Comparison of ENCODE assay signal across 25 mouse cellular contexts in the genomic region with DNA sequence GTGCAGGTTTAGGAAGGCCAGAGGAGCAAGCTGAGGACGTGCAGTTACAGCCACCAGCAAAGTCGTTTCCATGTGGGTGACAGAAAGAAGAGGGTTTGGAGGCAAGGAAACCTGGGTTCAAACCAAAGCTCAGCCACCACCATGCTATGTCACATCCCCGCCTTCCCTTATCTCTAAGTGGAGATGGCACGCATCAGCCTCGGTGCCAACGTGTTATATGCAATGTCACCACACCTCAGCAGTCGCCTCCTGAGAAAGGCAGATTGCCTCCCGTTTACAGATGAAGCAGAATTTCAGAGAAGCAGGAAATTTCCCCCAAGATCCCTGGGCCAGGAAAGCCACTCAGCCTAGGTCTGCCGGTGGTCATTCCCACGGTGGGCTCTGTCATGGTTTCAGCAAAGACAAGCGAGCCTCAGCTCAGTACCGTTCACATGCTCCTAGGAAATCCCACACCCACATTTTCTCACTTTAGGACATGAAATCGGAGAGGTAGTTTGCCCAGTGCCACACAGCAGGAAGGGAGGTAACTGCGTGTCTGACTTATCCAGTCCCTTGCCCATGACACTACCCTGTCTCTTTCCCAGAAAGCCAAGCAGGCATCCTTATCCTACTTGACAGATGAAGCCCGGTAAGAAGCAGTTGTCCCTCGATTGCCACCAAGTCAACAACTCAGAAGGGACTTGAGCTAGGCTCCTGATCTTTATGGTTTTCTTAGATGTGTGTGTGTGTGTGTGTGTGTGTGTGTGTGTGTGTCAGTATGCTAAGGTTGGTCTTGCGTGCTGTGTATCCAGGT. TPM values are rescaled to one million over a fixed set of nuclear protein-coding genes. Genes with fewer than 3 reads are reported as not detected.
DNase-seq lines count a peak whose midpoint lies in the region; ATAC-seq and TF ChIP-seq lines count a peak whose summit lies in the region.
"Had no signal": no experiment of that assay in that cellular context is flagged by ENCODE, and none has a peak within 500 bp of the region (broad histone marks: within the 10 kb centered on the region; RNA-seq: fewer than 3 reads in every experiment).

No protein-coding gene starts in this region.

- WGBS in heart, embryonic 10.5 days = 50% methylated on average over 17 of the region's 17 CpGs
- WGBS in liver, embryonic 13.5 days (ENCODE audit: insufficient replicate concordance) = 29% methylated on average over 17 of the region's 17 CpGs
- 77% methylated on average over 17 of the region's 17 CpGs for WGBS in spleen, adult 2 months

- intact Hi-C loops in heart, postnatal 25 days (cut with DNase I) = no loop called here

- no peaks in the 10 kb centered on the region for H3K9me3 ChIP-seq in heart, embryonic 10.5 days
- H3K9me3 ChIP-seq in liver, embryonic 13.5 days (replicated peaks) = no peaks in the 10 kb centered on the region
- H3K9me3 ChIP-seq: embryonic facial prominence, embryonic 13.5 days; G1E; limb, embryonic 10.5 days; neural tube, embryonic 12.5 days had no signal

- peak; percentile 65 for ATAC-seq in common myeloid progenitor, adult 5-6 weeks (replicated peaks; ENCODE audit: low read depth, poor library complexity, severe bottlenecking)
- peak; percentile 89 for ATAC-seq in liver, embryonic 13.5 days (ENCODE audit: low read depth)
- ATAC-seq: CD4-positive, CD25-positive, alpha-beta regulatory T cell, adult 4 months; hindbrain, embryonic 16.5 days had no signal

- peak overlapping the region; percentile 42; the same call in 1 of the 2 replicates for H3K27ac ChIP-seq in heart, embryonic 10.5 days
- H3K27ac ChIP-seq in liver, embryonic 13.5 days = peak overlapping the region; percentile 97
- peak overlapping the region; percentile 38; the same call in 1 of the 2 replicates for H3K27ac ChIP-seq in spleen, adult 2 months (ENCODE audit: insufficient read depth, low read length)
- H3K27ac ChIP-seq: embryonic facial prominence, embryonic 13.5 days; left cerebral cortex, adult 2 months; limb, embryonic 10.5 days; macrophage; neural tube, embryonic 12.5 days had no signal

- no peak for TF ChIP-seq POLR2A in spleen, adult 2 months (IDR thresholded peaks at IDR 0.05; ENCODE audit: low read depth, low read length)

- no peak for TF ChIP-seq CTCF in spleen, adult 2 months (IDR thresholded peaks at IDR 0.05; ENCODE audit: extremely low read depth, insufficient read depth, insufficient read length, insufficient replicate concordance)

- H3K4me2 ChIP-seq in liver, embryonic 13.5 days = peak overlapping the region; percentile 62
- H3K4me2 ChIP-seq: embryonic facial prominence, embryonic 13.5 days; lung, embryonic 14.5 days; neural tube, embryonic 12.5 days had no signal

- no peaks in the 10 kb centered on the region for H3K36me3 ChIP-seq in heart, embryonic 10.5 days
- peaks cover 72% of the 10 kb centered on the region for H3K36me3 ChIP-seq in liver, embryonic 13.5 days
- H3K36me3 ChIP-seq in spleen, adult 2 months (ENCODE audit: control insufficient read depth, insufficient read depth, low read length) = no peaks in the 10 kb centered on the region
- H3K36me3 ChIP-seq: embryonic facial prominence, embryonic 13.5 days; limb, embryonic 10.5 days; neural tube, embryonic 12.5 days had no signal

- no peak for DNase-seq in heart, embryonic 10.5 days (ENCODE audit: low spot score)
- no peak for DNase-seq in heart, postnatal 25 days (ENCODE audit: low spot score)
- DNase-seq in liver, embryonic 13.5 days = no peak
- DNase-seq in spleen, adult 2 months (ENCODE audit: low read depth in 1 of 2, low spot score in 2 of 2) = no peak
- DNase-seq in thymus, postnatal 4 days = no peak
- DNase-seq in embryo, embryonic 10 days (ENCODE audit: low spot score) = no peak
- no peak for DNase-seq in ovary, adult 18-20 months (ENCODE audit: low spot score)
- DNase-seq: cerebellum, adult 11-12 months; cerebellum, postnatal 25 days; gastrocnemius, postnatal 14 days; heart, postnatal 4 days; kidney, adult 2 months; kidney, postnatal 25 days; lung, embryonic 14.5 days; thymus, postnatal 14 days had no signal

- H3K4me1 ChIP-seq in heart, embryonic 10.5 days = peaks cover 55% of the 10 kb centered on the region
- H3K4me1 ChIP-seq in liver, embryonic 13.5 days (replicated peaks) = peaks cover 98% of the 10 kb centered on the region
- no peaks in the 10 kb centered on the region for H3K4me1 ChIP-seq in spleen, adult 2 months (ENCODE audit: control insufficient read depth, insufficient read depth, insufficient read length)
- H3K4me1 ChIP-seq: embryonic facial prominence, embryonic 13.5 days; neural tube, embryonic 12.5 days had no signal

- peak overlapping the region; percentile 68 for H3K9ac ChIP-seq in liver, embryonic 13.5 days
- H3K9ac ChIP-seq: embryonic facial prominence, embryonic 13.5 days; lung, embryonic 14.5 days; neural tube, embryonic 12.5 days had no signal

- H3K4me3 ChIP-seq in heart, embryonic 10.5 days = no peak overlapping the region
- H3K4me3 ChIP-seq in liver, embryonic 13.5 days (replicated peaks) = peak overlapping the region; percentile 38
- no peak overlapping the region for H3K4me3 ChIP-seq in spleen, adult 2 months (ENCODE audit: extremely low read depth, insufficient read depth, insufficient read length)
- H3K4me3 ChIP-seq: embryonic facial prominence, embryonic 13.5 days; left cerebral cortex, adult 2 months; limb, embryonic 10.5 days; neural tube, embryonic 12.5 days had no signal

- no peaks in the 10 kb centered on the region for H3K27me3 ChIP-seq in heart, embryonic 10.5 days (ENCODE audit: insufficient read depth, poor library complexity, severe bottlenecking)
- no peaks in the 10 kb centered on the region for H3K27me3 ChIP-seq in liver, embryonic 13.5 days
- no peaks in the 10 kb centered on the region for H3K27me3 ChIP-seq in spleen, adult 2 months (ENCODE audit: control insufficient read depth, insufficient read depth, low read length)
- H3K27me3 ChIP-seq: embryonic facial prominence, embryonic 13.5 days; neural tube, embryonic 12.5 days had no signal

RNA-seq across cellular contexts. Expression of a gene that starts 14.3 kb away (rescaled TPM):
- 0.10 TPM in 1 of 2 replicates, not detected in the other for polyA plus RNA-seq in heart, embryonic 10.5 days (2016; fragmentation: Nextera tagmentation; extraction: Ambion mirVana)
- total RNA-seq in heart, postnatal 25 days (2021) = under 1 TPM in 1 of 2 experiments, not detected in 1; 0.17 TPM
- total RNA-seq in common myeloid progenitor, adult 5-6 weeks (2017) = 0.14 and 1.0 TPM in 2 replicates
- 0.39 and 0.63 TPM in 2 replicates for polyA plus RNA-seq in liver, embryonic 13.5 days (2015; fragmentation: Nextera tagmentation; extraction: Ambion mirVana)
- polyA plus RNA-seq in spleen, adult 2 months (2012; rRNA removed) = 0.11 and 0.19 TPM in 2 replicates
- total RNA-seq: left cerebral cortex, adult 2 months had no signal
- polyA plus RNA-seq: CD4-positive, CD25-positive, alpha-beta regulatory T cell, adult 4 months; forebrain, embryonic 11.5 days; hindbrain, embryonic 16.5 days; limb, embryonic 10.5 days; neural tube, embryonic 12.5 days had no signal

RNA-seq across cellular contexts. Expression of a gene that starts 14.9 kb away (rescaled TPM):
- polyA plus RNA-seq in heart, embryonic 10.5 days (2016; fragmentation: Nextera tagmentation; extraction: Ambion mirVana) = 73.5 and 78.8 TPM in 2 replicates
- 100 to 1,000 TPM; 144 to 184 TPM for total RNA-seq in heart, postnatal 25 days (2021)
- 89.1 and 138 TPM in 2 replicates for total RNA-seq in common myeloid progenitor, adult 5-6 weeks (2017)
- polyA plus RNA-seq in liver, embryonic 13.5 days (2015; fragmentation: Nextera tagmentation; extraction: Ambion mirVana) = 147 and 193 TPM in 2 replicates
- polyA plus RNA-seq in spleen, adult 2 months (2012; rRNA removed) = 66.5 and 94.1 TPM in 2 replicates

Comparison
In these comparisons a context has a peak if more than half of its experiments do, and no peak if none do; other contexts are left out.
1. H3K27ac ChIP-seq: peak in every context shown above with its lines; median percentile 97 in liver, embryonic 13.5 days; 42 in heart, embryonic 10.5 days; 38 in spleen, adult 2 months.